Mouse (Mus musculus) CD8-positive naive resting alpha-beta T cell, adult 57 days (primary cell): ENCODE data around the gene Rnft2. TPM values are rescaled to one million over a fixed set of nuclear protein-coding genes. Genes with fewer than 3 reads are reported as not detected.

Source experiments
- total RNA-seq: library from RNA; stranded (reverse); gene quantifications from one replicate; pipeline ENCODE4 v1.2.4, GENCODE M21; 2023

The Rnft2 gene
- 1.4 TPM for total RNA-seq

DNA sequence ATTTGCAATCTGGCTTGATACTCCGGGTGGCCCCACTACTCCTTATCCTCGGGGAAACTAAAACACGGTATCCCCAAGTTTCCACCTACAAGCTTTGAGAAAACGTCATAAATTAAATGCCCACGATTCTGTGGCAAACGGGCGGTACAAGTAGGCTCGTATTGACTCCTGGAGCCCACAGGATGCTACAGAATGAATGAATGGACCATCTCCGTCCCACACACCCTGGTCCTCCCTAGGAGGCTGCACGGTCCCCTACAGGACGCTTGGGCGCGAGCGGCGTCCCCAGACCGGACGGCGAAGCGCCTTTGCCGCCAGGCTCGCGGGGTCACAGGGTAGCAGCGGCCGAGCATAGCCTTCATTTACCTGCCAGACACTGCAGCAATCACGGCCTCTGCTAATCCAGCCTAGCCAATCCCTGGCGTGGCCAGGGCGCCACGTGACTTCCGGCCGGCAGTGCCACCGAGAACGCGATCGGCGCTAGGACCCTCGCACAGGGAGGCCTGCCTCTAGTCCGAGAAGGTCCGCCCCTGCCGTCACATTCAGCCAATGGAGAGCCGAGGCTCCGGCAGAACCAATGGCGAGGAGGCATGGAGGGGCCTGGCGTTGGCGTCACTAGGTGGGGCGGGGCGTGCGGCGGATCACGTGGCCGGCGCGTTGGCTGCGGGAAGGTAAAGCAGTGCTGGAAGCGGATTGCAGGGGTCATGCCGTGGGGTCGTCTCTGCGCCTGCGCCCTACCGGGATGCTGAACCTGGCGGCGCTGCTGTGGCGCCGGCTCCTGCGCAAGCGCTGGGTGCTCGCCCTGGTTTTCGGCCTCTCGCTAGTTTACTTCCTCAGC lies at the start of gene Rnft2, which contains the start of gene 2410131K14Rik:
Gene Rnft2 (minus strand): TSS at position 511 of the 838 bp plus-strand sequence.
Gene 2410131K14Rik (plus strand): TSS at position 622 of the 838 bp plus-strand sequence.

DNA sequence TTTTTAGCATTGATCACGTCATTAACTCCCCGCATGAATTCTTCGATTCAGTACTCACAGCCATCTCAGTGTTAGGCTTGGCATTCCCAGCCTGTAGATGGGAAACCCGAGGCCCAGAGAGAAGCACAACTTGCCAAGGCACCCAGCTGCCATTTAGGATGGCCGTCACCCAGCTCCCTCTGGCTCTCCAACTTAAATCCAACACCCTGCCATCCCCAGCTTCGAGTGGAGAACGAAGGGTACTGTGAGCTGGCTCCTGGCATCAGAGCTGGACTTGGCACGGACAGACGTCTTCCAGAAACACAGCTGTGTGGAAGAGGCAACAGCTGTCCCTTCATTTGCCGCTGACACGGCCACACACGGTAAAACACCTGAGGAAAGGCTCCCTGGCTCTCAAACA lies 80.3 kb downstream of the Rnft2 start, which contains the start of gene Hrk:
Gene Hrk (plus strand): TSS at position 68 of the 400 bp plus-strand sequence.

GRCm38 (mm10) chr5:118154839-118155564 lies 89.9 kb downstream of the Rnft2 start, which contains the start of gene Fbxw8:
Gene Fbxw8 (minus strand): TSS chr5:118155464.

Other genes with a start within 250 kb of the Rnft2 start
- gene Tesc, start 217.4 kb downstream of the Rnft2 start, total RNA-seq = 11.6 TPM
- gene Fbxw8, start 89.7 kb downstream of the Rnft2 start, total RNA-seq = 7.1 TPM
- gene Hrk, start 80.5 kb downstream of the Rnft2 start, total RNA-seq = not detected
- gene 2410131K14Rik, start 111 bp upstream of the Rnft2 start, total RNA-seq = 8.4 TPM